Mouse (Mus musculus): ENCODE data around the gene Igf2bp3. TPM values are rescaled to one million over a fixed set of nuclear protein-coding genes. Genes with fewer than 3 reads are reported as not detected.
A peak's percentile ranks its signal among the peaks of the same experiment; 100 is the strongest.

Gene Igf2bp3
- polyA plus RNA-seq, 1 experiment from 2014 or later = 40.7 TPM

- no peak overlapping the region for H3K4me3 ChIP-seq (ENCODE audit: low read depth, low read length)
- H3K27me3 ChIP-seq (ENCODE audit: control insufficient read depth, insufficient read depth, low read length) = no peaks in the 10 kb centered on the region
- peaks cover 11% of the 10 kb centered on the region for H3K4me1 ChIP-seq (replicated peaks; ENCODE audit: control insufficient read depth, insufficient read depth)
- TF ChIP-seq EP300 (optimal IDR thresholded peaks at IDR 0.05) (no peak), CTCF (IDR thresholded peaks at IDR 0.05; ENCODE audit: low read depth) (no peak)
- ATAC-seq (ENCODE audit: low FRiP score, low TSS enrichment) (no peak), DNase-seq (ENCODE audit: low spot score) (no peak)
- no peaks in the 10 kb centered on the region; the same call in 1 of the 2 replicates for H3K36me3 ChIP-seq (ENCODE audit: control insufficient read depth, insufficient read depth, low read length)
- H3K27ac ChIP-seq (replicated peaks) = no peak overlapping the region
- WGBS = 89% methylated on average over 10 of the region's 10 CpGs
- H3K9me3 ChIP-seq (ENCODE audit: control insufficient read depth, low read length) = no peaks in the 10 kb centered on the region
- H3K9ac ChIP-seq (ENCODE audit: low read length) = no peak overlapping the region
- H3K4me2 ChIP-seq (replicated peaks; ENCODE audit: low read depth) = no peak overlapping the region
Measured at GRCm38 (mm10) chr6:49094968-49095367, 119.8 kb downstream of the Igf2bp3 start.

GRCm38 (mm10) chr6:49083008-49083407, 131.7 kb downstream of the Igf2bp3 start:
- no peak overlapping the region for H3K4me2 ChIP-seq (replicated peaks; ENCODE audit: low read depth)
- H3K36me3 ChIP-seq (ENCODE audit: control insufficient read depth, insufficient read depth, low read length) = peaks cover 25% of the 10 kb centered on the region; the same call in 1 of the 2 replicates
- H3K27me3 ChIP-seq (ENCODE audit: control insufficient read depth, insufficient read depth, low read length) = no peaks in the 10 kb centered on the region
- H3K9ac ChIP-seq (ENCODE audit: low read length) = no peak overlapping the region
- no peak for TF ChIP-seq CTCF (IDR thresholded peaks at IDR 0.05; ENCODE audit: low read depth)
- no peak for TF ChIP-seq EP300 (optimal IDR thresholded peaks at IDR 0.05)
- no peak overlapping the region for H3K27ac ChIP-seq (replicated peaks)
- DNase-seq (ENCODE audit: low spot score) = no peak
- ATAC-seq (ENCODE audit: low FRiP score, low TSS enrichment) = no peak
- no peaks in the 10 kb centered on the region for H3K9me3 ChIP-seq (ENCODE audit: control insufficient read depth, low read length)
- WGBS = 81% methylated on average over 4 of the region's 4 CpGs
- H3K4me3 ChIP-seq (ENCODE audit: low read depth, low read length) = no peak overlapping the region
- no peaks in the 10 kb centered on the region for H3K4me1 ChIP-seq (replicated peaks; ENCODE audit: control insufficient read depth, insufficient read depth)

- H3K4me2 ChIP-seq (replicated peaks; ENCODE audit: low read depth) = no peak overlapping the region
- no peak overlapping the region for H3K9ac ChIP-seq (ENCODE audit: low read length)
- no peaks in the 10 kb centered on the region for H3K27me3 ChIP-seq (ENCODE audit: control insufficient read depth, insufficient read depth, low read length)
- H3K9me3 ChIP-seq (ENCODE audit: control insufficient read depth, low read length) = no peaks in the 10 kb centered on the region
- no peaks in the 10 kb centered on the region for H3K4me1 ChIP-seq (replicated peaks; ENCODE audit: control insufficient read depth, insufficient read depth)
- DNase-seq (ENCODE audit: low spot score) = no peak
- 90% methylated on average over 1 of the region's 1 CpGs for WGBS
- no peak for ATAC-seq (ENCODE audit: low FRiP score, low TSS enrichment)
- TF ChIP-seq EP300 (optimal IDR thresholded peaks at IDR 0.05) = no peak
- no peak for TF ChIP-seq CTCF (IDR thresholded peaks at IDR 0.05; ENCODE audit: low read depth)
- no peak overlapping the region for H3K27ac ChIP-seq (replicated peaks)
- H3K4me3 ChIP-seq (ENCODE audit: low read depth, low read length) = no peak overlapping the region
- H3K36me3 ChIP-seq (ENCODE audit: control insufficient read depth, insufficient read depth, low read length) = 0 out of 2 replicates have a peak, but pooled peaks cover 10% of the 10 kb centered on the region
Measured at GRCm38 (mm10) chr6:49079313-49079712, 135.4 kb downstream of the Igf2bp3 start.

- Histone ChIP-seq H3K36me3 (ENCODE audit: control insufficient read depth, insufficient read depth, low read length) (0 out of 2 replicates have a peak, but pooled peaks cover 3% of the 10 kb centered on the region), H3K9me3 (ENCODE audit: control insufficient read depth, low read length) (no peaks in the 10 kb centered on the region), H3K27me3 (ENCODE audit: control insufficient read depth, insufficient read depth, low read length) (no peaks in the 10 kb centered on the region), H3K27ac (replicated peaks) (no peak overlapping the region), H3K9ac (ENCODE audit: low read length) (no peak overlapping the region), H3K4me3 (ENCODE audit: low read depth, low read length) (no peak overlapping the region), H3K4me2 (replicated peaks; ENCODE audit: low read depth) (no peak overlapping the region), H3K4me1 (replicated peaks; ENCODE audit: control insufficient read depth, insufficient read depth) (no peaks in the 10 kb centered on the region)
- ATAC-seq (ENCODE audit: low FRiP score, low TSS enrichment) (no peak), DNase-seq (ENCODE audit: low spot score) (no peak)
- WGBS = 82% methylated on average over 2 of the region's 2 CpGs
- TF ChIP-seq CTCF (IDR thresholded peaks at IDR 0.05; ENCODE audit: low read depth) (no peak), EP300 (optimal IDR thresholded peaks at IDR 0.05) (no peak)
Measured at GRCm38 (mm10) chr6:49077894-49078293, 136.9 kb downstream of the Igf2bp3 start.

- Histone ChIP-seq H3K27ac (replicated peaks) (peak overlapping the region; percentile 91), H3K4me1 (replicated peaks; ENCODE audit: control insufficient read depth, insufficient read depth) (no peaks in the 10 kb centered on the region), H3K9me3 (ENCODE audit: control insufficient read depth, low read length) (no peaks in the 10 kb centered on the region), H3K9ac (ENCODE audit: low read length) (peak overlapping the region; percentile 98), H3K4me2 (replicated peaks; ENCODE audit: low read depth) (peak overlapping the region; percentile 90), H3K27me3 (ENCODE audit: control insufficient read depth, insufficient read depth, low read length) (no peaks in the 10 kb centered on the region), H3K4me3 (ENCODE audit: low read depth, low read length) (peak overlapping the region; percentile 97), H3K36me3 (ENCODE audit: control insufficient read depth, insufficient read depth, low read length) (no peaks in the 10 kb centered on the region)
- no peak for TF ChIP-seq CTCF (IDR thresholded peaks at IDR 0.05; ENCODE audit: low read depth)
- TF ChIP-seq EP300 (optimal IDR thresholded peaks at IDR 0.05) = no peak
- under 1% methylated on average over 19 of the region's 19 CpGs for WGBS
- DNase-seq (ENCODE audit: low spot score) = no peak
- ATAC-seq (ENCODE audit: low FRiP score, low TSS enrichment) = peak; percentile 45
Measured at GRCm38 (mm10) chr6:49074117-49074490, 140.7 kb downstream of the Igf2bp3 start.

- H3K4me3 ChIP-seq (ENCODE audit: low read depth, low read length) = peak within 1 kb of the TSS; percentile 97
- H3K36me3 ChIP-seq (ENCODE audit: control insufficient read depth, insufficient read depth, low read length) = no peaks in the 10 kb centered on the region
- peak within 1 kb of the TSS; percentile 91 for H3K27ac ChIP-seq (replicated peaks)
- peak within 1 kb of the TSS; percentile 98 for H3K9ac ChIP-seq (ENCODE audit: low read length)
- peak within 1 kb of the TSS; percentile 90 for H3K4me2 ChIP-seq (replicated peaks; ENCODE audit: low read depth)
- TF ChIP-seq EP300 (optimal IDR thresholded peaks at IDR 0.05) (peak; percentile 77), CTCF (IDR thresholded peaks at IDR 0.05; ENCODE audit: low read depth) (peak; percentile 19; the same call in 1 of the 2 replicates)
- no peaks in the 10 kb centered on the region for H3K9me3 ChIP-seq (ENCODE audit: control insufficient read depth, low read length)
- under 1% methylated on average over 49 of the region's 49 CpGs for WGBS
- no peaks in the 10 kb centered on the region for H3K27me3 ChIP-seq (ENCODE audit: control insufficient read depth, insufficient read depth, low read length)
- ATAC-seq (ENCODE audit: low FRiP score, low TSS enrichment) (peak; percentile 98), DNase-seq (ENCODE audit: low spot score) (peak; percentile 96)
- no peaks in the 10 kb centered on the region for H3K4me1 ChIP-seq (replicated peaks; ENCODE audit: control insufficient read depth, insufficient read depth)
Measured at GRCm38 (mm10) chr6:49073304-49074116, 141.2 kb downstream of the Igf2bp3 start, which contains the start of gene Malsu1. Malsu1 (plus strand) TSS chr6:49073795.
